Mouse (Mus musculus): Measurements from ENCODE around the gene Ppard. TPM values are rescaled to one million over a fixed set of nuclear protein-coding genes. Genes with fewer than 3 reads are reported as not detected.
A peak's percentile ranks its signal among the peaks of the same experiment; 100 is the strongest.

Ppard gene
- total RNA-seq, 1 experiment from 2014 or later, result 36.3 TPM

- DNase-seq, result peak; percentile 95
These were observed 8.7 kb upstream of the Ppard start for GRCm38 (mm10) chr17:28223561-28224391.

GRCm38 (mm10) chr17:28224615-28225014 lies 7.9 kb upstream of the Ppard start:
- DNase-seq, result no peak

- peak; percentile 92 for DNase-seq
These were observed 6.5 kb upstream of the Ppard start for GRCm38 (mm10) chr17:28226014-28226413.

DNA sequence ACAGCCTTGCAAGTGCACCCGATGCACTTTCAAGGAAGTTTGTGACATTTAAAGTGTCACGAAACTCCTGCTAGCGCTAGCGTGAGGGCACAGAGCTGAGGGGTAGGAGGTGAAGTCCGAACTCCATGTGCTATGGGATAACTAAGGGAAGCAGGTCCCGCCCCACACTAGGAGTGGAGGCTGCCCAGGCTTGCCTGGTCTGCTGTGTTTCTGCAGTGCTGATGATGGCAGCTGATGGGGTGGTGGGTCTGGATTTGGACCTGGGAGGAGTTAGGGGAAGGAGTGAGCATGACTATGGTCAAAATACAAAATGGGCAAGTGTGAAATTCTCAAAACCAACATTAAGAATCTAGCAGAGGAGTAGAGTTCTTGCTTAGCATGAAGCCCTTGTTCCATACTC lies 2.0 kb upstream of the Ppard start:
- DNase-seq, result no peak

- no peak for DNase-seq
These were observed 1.3 kb upstream of the Ppard start for GRCm38 (mm10) chr17:28231026-28231736.

- peak; percentile 38 for DNase-seq
These were observed 711 bp downstream of the Ppard start for GRCm38 (mm10) chr17:28233091-28233731.

GRCm38 (mm10) chr17:28234641-28235040 lies 2.1 kb downstream of the Ppard start:
- DNase-seq, result no peak

GRCm38 (mm10) chr17:28235982-28236635 lies 3.6 kb downstream of the Ppard start:
- peak; percentile 49 for DNase-seq

DNA sequence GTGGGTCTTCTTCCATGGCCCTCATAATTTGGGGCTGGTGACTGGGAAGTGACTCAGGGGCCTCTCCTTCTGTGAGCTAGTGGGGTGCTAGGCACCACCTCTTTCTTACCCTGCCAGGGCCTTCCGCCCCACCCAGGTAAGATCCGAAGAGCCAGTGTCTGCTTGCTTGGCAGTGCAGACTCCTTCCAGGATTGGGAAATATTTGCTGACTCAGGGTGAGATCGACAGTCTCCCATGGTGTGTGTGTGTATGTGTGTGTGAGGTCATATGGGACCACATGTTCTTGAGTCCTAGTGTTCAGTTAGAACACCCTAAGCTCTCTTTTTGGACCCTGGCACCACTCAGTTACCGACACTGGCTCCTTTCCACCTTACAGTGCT lies 4.1 kb downstream of the Ppard start:
- DNase-seq, result no peak

- DNase-seq, result no peak
These were observed 4.9 kb downstream of the Ppard start for GRCm38 (mm10) chr17:28237362-28237761.

GRCm38 (mm10) chr17:28237874-28238273 lies 5.4 kb downstream of the Ppard start:
- DNase-seq, result no peak

- DNase-seq, result no peak
These were observed 8.3 kb downstream of the Ppard start for GRCm38 (mm10) chr17:28240846-28241245.

DNA sequence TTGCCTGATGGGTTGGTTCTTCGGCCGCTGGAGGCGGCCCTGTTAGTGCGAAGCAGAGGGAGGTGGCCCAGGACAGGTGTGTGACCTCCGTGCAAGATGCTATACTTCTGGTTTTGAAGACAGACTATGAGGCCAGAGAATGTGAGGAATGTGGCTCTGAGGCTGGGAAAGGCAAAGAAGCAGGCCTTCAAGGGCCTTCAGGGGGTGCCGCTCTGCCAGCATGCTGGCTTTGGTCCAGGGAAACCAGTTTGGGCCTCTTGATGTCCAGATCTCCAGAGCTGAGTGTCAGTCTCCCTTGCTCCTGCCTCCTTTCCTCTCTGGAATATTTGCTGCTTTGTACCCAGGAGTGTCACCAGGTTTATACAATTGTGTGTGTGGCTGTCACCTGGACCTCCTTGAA lies 9.8 kb downstream of the Ppard start:
- DNase-seq, result peak; percentile 37

DNA sequence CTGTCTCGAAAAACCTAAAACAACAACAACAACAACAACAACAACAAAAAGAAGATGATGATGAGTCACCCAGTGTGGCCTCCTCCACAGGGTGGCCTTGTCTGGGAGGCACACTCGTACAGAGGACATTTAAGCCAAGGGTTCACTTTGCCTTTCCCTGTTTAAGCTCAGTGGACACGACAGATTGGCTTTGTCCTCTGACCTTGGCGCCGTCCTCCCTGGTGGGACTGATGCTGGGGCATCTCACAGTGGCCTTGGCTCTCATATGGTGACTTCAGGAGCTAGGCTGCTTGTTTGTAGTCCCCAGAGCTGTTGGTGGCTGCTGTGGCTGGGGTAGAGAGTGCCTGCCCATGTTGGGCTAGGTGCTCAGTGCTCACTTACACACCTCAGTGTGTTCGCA lies 11.7 kb downstream of the Ppard start:
- DNase-seq, result no peak

GRCm38 (mm10) chr17:28244714-28245113 lies 12.2 kb downstream of the Ppard start:
- DNase-seq, result no peak

GRCm38 (mm10) chr17:28246640-28247039 lies 14.1 kb downstream of the Ppard start:
- DNase-seq, result no peak

GRCm38 (mm10) chr17:28247613-28248012 lies 15.1 kb downstream of the Ppard start:
- no peak for DNase-seq

- no peak for DNase-seq
These were observed 16.6 kb downstream of the Ppard start for GRCm38 (mm10) chr17:28249062-28249461.

GRCm38 (mm10) chr17:28251579-28252280 lies 19.2 kb downstream of the Ppard start:
- no peak for DNase-seq

DNA sequence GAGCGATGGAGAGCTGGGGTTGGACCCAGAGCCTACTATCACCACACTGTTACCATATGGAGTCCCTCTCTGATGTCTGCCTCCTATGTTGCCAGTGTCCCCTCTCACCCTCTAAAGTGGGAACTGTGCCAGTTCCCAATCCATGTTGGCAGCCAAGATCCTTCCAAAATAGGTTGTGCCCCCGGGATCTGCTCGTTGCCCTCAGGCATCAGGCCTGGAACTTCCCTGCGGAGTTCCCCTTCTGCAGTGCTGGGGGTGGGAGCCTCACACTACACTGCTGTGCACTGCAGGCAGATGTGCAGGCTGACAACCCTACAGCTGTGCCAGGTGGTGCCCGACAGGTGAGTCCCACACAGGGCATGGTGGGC lies 19.8 kb downstream of the Ppard start:
- DNase-seq, result no peak

GRCm38 (mm10) chr17:28253216-28253615 lies 20.7 kb downstream of the Ppard start:
- no peak for DNase-seq

GRCm38 (mm10) chr17:28254804-28255203 lies 22.3 kb downstream of the Ppard start:
- DNase-seq, result no peak

Measured in adrenal gland, postnatal 25 days (tissue).